Mouse (Mus musculus): ENCODE results near the gene Bod1.

GRCm38 (mm10) chr11:31694109-31694508, 22.4 kb upstream of the Bod1 start:
- TF ChIP-seq CTCF (IDR thresholded peaks at IDR 0.05; ENCODE audit: low read depth), result no peak; the same call in 1 of the 2 replicates
- no peak for TF ChIP-seq EP300 (IDR thresholded peaks at IDR 0.05; ENCODE audit: low read depth)

Data from heart, postnatal 0 days (tissue).